Mouse (Mus musculus) intestine, postnatal 0 days (tissue): ENCODE results near the gene Uckl1. TPM values are rescaled to one million over a fixed set of nuclear protein-coding genes. Genes with fewer than 3 reads are reported as not detected.
A peak's percentile ranks its signal among the peaks of the same experiment; 100 is the strongest.

Source experiments
- ATAC-seq: fragments of 200-750 bp; cut with Nextera tagmentation; 2 replicates; pipeline ENCODE4 v1.8.0; 2017; ENCODE audit warnings: mild to moderate bottlenecking, moderate TSS enrichment, moderate library complexity
- H3K27ac ChIP-seq: fragments of 300-500 bp; sonication (generic); 2 replicates; pipeline ENCODE4 v1.5.1; 2014; ENCODE audit warnings: mild to moderate bottlenecking, low read depth, low read length, moderate library complexity
- H3K27me3 ChIP-seq: fragments of 300-500 bp; sonication (generic); replicated peaks from 2 replicates; pipeline ENCODE4 v1.6.1; 2014; ENCODE audit warnings: low read length, mixed read lengths; ENCODE audit not compliant: control insufficient read depth, insufficient read depth
- H3K36me3 ChIP-seq: fragments of 300-500 bp; sonication (generic); 2 replicates; pipeline ENCODE4 v1.6.1; 2014; ENCODE audit warnings: mild to moderate bottlenecking, moderate library complexity; ENCODE audit not compliant: control insufficient read depth, insufficient read depth
- H3K4me1 ChIP-seq: fragments of 300-500 bp; sonication (generic); replicated peaks from 2 replicates; pipeline ENCODE4 v1.6.1; 2014; ENCODE audit warnings: antibody characterized with exemption, low read length, mixed read lengths; ENCODE audit not compliant: control insufficient read depth, insufficient read depth
- H3K4me2 ChIP-seq: fragments of 300-500 bp; sonication (generic); replicated peaks from 2 replicates; pipeline ENCODE4 v1.6.1; 2014; ENCODE audit warnings: low read depth, mild to moderate bottlenecking, moderate library complexity
- H3K4me3 ChIP-seq: fragments of 300-500 bp; sonication (generic); 2 replicates; pipeline ENCODE4 v1.5.1; 2014; ENCODE audit warnings: low read depth, low read length
- H3K9ac ChIP-seq: fragments of 300-500 bp; sonication (generic); 2 replicates; pipeline ENCODE4 v1.6.1; 2014; ENCODE audit warnings: mild to moderate bottlenecking, low read depth, low read length
- H3K9me3 ChIP-seq: fragments of 300-500 bp; sonication (generic); 2 replicates; pipeline ENCODE4 v1.6.1; 2016; ENCODE audit warnings: mixed run types; ENCODE audit not compliant: control insufficient read depth
- CTCF ChIP-seq: sonication (generic); IDR thresholded peaks from 2 replicates; pipeline ENCODE4 v1.5.1; 2016; ENCODE audit warnings: low read depth, mild to moderate bottlenecking, control low read depth, antibody characterized with exemption, moderate library complexity
- WGBS: fragments of 180-500 bp; shearing (Covaris S2); extraction: QIAGEN DNeasy Blood & Tissue Kit; methylation state at CpG from one replicate; pipeline ENCODE4 v1.1.7; 2014; 5-methylcytosine and 5-hydroxymethylcytosine counted together
- microRNA-seq: library from miRNA; unstranded; fragments of <30 nt; microRNA quantifications from one replicate; pipeline ENCODE4, GENCODE M21; 2016
- polyA plus RNA-seq: library from polyadenylated mRNA; unstranded; fragments of >200 nt; fragmentation: Nextera tagmentation; extraction: Ambion mirVana; gene quantifications from 2 replicates; pipeline ENCODE4 v1.2.1, GENCODE M21; 2015

Gene Uckl1
- polyA plus RNA-seq, 1 experiment from 2014 or later, result 49.4 TPM

DNA sequence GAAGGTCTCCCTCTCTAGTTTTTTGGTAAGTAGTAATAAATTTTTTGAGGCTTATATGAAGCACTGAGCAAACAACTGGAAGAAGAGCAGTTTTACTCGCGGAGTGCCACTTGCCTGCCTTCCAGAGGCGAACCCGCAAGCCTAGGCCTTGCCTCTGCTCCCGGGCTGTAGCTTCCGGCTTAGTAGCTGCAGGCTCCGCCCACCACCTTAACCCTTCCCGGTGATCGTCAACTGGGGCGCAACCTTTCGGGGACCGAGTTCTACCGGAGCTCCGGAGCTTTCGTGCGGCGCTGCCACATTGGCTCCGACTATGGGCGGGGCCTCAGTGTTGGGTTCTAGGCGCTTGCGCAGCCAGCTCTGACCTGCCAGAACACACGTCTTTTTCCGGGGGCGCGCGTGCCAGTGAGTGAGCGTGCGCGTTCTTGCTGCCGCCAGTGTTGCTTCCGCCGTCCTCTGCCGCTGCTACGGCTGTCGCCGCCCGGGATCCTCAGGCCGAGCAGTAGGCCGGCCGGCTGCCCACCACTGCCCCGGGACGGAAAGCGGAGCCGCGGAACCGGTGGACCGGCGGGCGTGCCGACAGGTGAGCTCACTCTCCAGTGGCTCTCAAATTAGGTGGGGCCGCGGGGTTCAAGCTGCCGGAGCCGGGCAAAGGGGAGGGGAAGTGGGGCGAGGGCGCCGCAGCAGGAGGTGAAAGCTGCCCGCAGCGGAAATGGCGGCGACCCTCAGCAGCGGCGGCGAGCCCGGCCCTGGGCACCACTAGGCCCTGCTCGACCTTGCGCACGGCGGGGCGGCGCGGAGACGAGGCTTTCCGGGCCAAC lies 64.4 kb downstream of the Uckl1 start, which contains the start of gene Dnajc5:
Gene Dnajc5 (plus strand): TSS at position 368 of the 818 bp plus-strand sequence.
- H3K4me3 ChIP-seq, result peak within 1 kb of the TSS; percentile 65
- peak within 1 kb of the TSS; percentile 69 for H3K4me2 ChIP-seq
- H3K9me3 ChIP-seq, result no peaks in the 10 kb centered on the region
- H3K36me3 ChIP-seq, result peaks cover 20% of the 10 kb centered on the region
- WGBS, result under 1% methylated on average over 74 of the region's 74 CpGs
- peak within 1 kb of the TSS; percentile 83 for H3K9ac ChIP-seq
- H3K4me1 ChIP-seq, result peaks cover 9% of the 10 kb centered on the region; the same call in 1 of the 2 replicates
- TF ChIP-seq CTCF, result 0 out of 2 replicates have a peak, but pooled peaks have one; percentile 2
- peak within 1 kb of the TSS; percentile 93 for H3K27ac ChIP-seq
- no peaks in the 10 kb centered on the region for H3K27me3 ChIP-seq
- peak; percentile 97 for ATAC-seq

DNA sequence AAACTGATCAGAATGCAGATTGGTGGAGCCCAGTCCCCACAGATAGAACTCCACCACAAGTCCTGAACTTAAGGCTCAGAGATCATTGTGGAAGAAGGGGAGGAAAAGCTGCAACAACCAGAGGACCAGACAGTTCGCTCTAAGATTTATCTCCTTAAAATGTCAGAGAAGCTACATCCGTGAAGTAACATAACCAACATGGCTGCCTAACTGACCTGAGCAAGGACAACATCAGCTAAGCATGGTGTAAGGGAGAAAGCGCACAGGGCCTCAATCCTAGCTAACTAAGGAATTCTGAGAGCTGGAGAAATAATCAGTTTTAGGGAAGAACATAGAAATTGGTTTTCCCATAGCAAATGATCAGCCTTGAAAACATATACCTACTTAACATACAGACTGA lies 65.5 kb downstream of the Uckl1 start:
- ATAC-seq, result no peak
- Histone ChIP-seq H3K27ac (peak overlapping the region; percentile 93), H3K4me1 (peaks cover 9% of the 10 kb centered on the region; the same call in 1 of the 2 replicates), H3K36me3 (peaks cover 29% of the 10 kb centered on the region), H3K9ac (peak overlapping the region; percentile 83; the same call in 1 of the 2 replicates), H3K27me3 (no peaks in the 10 kb centered on the region), H3K4me3 (peak overlapping the region; percentile 65), H3K4me2 (peak overlapping the region; percentile 69), H3K9me3 (no peaks in the 10 kb centered on the region)
- TF ChIP-seq CTCF, result no peak
- WGBS, result 74% methylated on average over 3 of the region's 3 CpGs

Small RNA genes within 50 kb of the gene (microRNA-seq; reads per million reads assigned to microRNA genes)
- not detected for gene Mir7006

Other genes with a start within 250 kb of the Uckl1 start
- gene Zgpat, start 220.0 kb downstream of the Uckl1 start, polyA plus RNA-seq, result 23.8 and 25.7 TPM in 2 replicates
- 32.1 TPM in 2 replicates for gene Arfrp1, start 219.5 kb downstream of the Uckl1 start, polyA plus RNA-seq
- 6.7 and 8.6 TPM in 2 replicates for gene Lime1, start 204.8 kb downstream of the Uckl1 start, polyA plus RNA-seq
- gene Zbtb46, start 125.5 kb downstream of the Uckl1 start, polyA plus RNA-seq, result 2.1 and 2.3 TPM in 2 replicates
- gene Abhd16b, start 91.7 kb downstream of the Uckl1 start, polyA plus RNA-seq, result 0.07 TPM in 1 of 2 replicates, not detected in the other
- gene Tpd52l2, start 87.8 kb downstream of the Uckl1 start, polyA plus RNA-seq, result 83.7 and 88.2 TPM in 2 replicates
- 60.4 and 62.9 TPM in 2 replicates for gene Dnajc5, start 64.4 kb downstream of the Uckl1 start, polyA plus RNA-seq
- 30.6 and 33.9 TPM in 2 replicates for gene Prpf6, start 7.0 kb upstream of the Uckl1 start, polyA plus RNA-seq
- gene Zfp512b, start 7.9 kb upstream of the Uckl1 start, polyA plus RNA-seq, result 13.0 and 16.2 TPM in 2 replicates
- 18.5 and 18.8 TPM in 2 replicates for gene Samd10, start 14.3 kb upstream of the Uckl1 start, polyA plus RNA-seq
- 0.26 and 0.55 TPM in 2 replicates for gene Gm29797, start 72.1 kb upstream of the Uckl1 start, polyA plus RNA-seq
- 24.7 and 28.5 TPM in 2 replicates for gene Sox18, start 86.7 kb upstream of the Uckl1 start, polyA plus RNA-seq
- gene Tcea2, start 95.4 kb upstream of the Uckl1 start, polyA plus RNA-seq, result 6.8 and 8.0 TPM in 2 replicates
- gene Rgs19, start 109.1 kb upstream of the Uckl1 start, polyA plus RNA-seq, result 11.3 and 12.7 TPM in 2 replicates
- not detected in 2 replicates for gene Lkaaear1, start 113.5 kb upstream of the Uckl1 start, polyA plus RNA-seq
- 0.64 and 0.78 TPM in 2 replicates for gene Oprl1, start 130.1 kb upstream of the Uckl1 start, polyA plus RNA-seq
- gene Myt1, start 178.4 kb upstream of the Uckl1 start, polyA plus RNA-seq, result 0.46 and 1.0 TPM in 2 replicates